Mouse (Mus musculus): ENCODE data around the gene Rnf183.

DNA sequence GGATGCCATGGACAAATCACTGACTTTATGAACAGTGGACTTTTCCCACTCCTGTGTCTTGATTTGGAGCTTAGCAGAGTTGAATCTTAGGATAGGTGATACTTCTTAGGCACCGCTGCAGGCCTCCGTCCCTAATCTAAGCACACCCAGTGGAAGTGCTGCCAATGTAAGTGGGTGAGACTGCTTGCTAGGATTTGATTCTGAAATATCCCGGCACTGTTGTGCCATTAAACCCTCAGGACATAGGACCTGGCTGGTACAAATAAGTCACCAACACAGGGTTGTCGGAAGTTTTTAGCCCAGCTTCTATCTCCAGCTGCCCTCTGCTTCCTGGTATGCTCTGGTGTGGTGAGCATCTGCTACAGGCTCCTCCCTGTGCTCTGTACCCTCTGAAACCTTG is 9.2 kb downstream of the Rnf183 start:
- TF ChIP-seq CTCF (IDR thresholded peaks at IDR 0.05; ENCODE audit: control insufficient read depth, insufficient read depth, insufficient replicate concordance, low read depth, low read length): no peak
- no peak for TF ChIP-seq POLR2A (IDR thresholded peaks at IDR 0.05; ENCODE audit: control insufficient read depth, low read depth, low read length)

Measured in testis, adult 2 months (tissue).